Mouse (Mus musculus) neural tube, embryonic 15.5 days (tissue): Measurements from ENCODE around the gene Stub1. TPM values are rescaled to one million over a fixed set of nuclear protein-coding genes. Genes with fewer than 3 reads are reported as not detected.
"Not testable (repeated sequence)": the region's sequence is repeated elsewhere in the genome, so short reads cannot be mapped to it uniquely, and the experiment has no call there.

Experiments
- ATAC-seq: fragments of 200-750 bp; cut with Nextera tagmentation; 2 replicates; pipeline ENCODE4 v1.8.0; 2017; ENCODE audit warnings: mild to moderate bottlenecking, moderate TSS enrichment, moderate library complexity; ENCODE audit not compliant: low FRiP score
- H3K27ac ChIP-seq: fragments of 300-500 bp; sonication (generic); replicated peaks from 2 replicates; pipeline ENCODE4 v1.5.1; 2015; ENCODE audit warnings: mild to moderate bottlenecking, inconsistent platforms
- H3K27me3 ChIP-seq: fragments of 300-500 bp; sonication (generic); replicated peaks from 2 replicates; pipeline ENCODE4 v1.6.1; 2015; ENCODE audit warnings: inconsistent platforms
- H3K36me3 ChIP-seq: fragments of 300-500 bp; sonication (generic); 2 replicates; pipeline ENCODE4 v1.6.1; 2015; ENCODE audit warnings: inconsistent platforms
- H3K4me1 ChIP-seq: fragments of 300-500 bp; sonication (generic); 2 replicates; pipeline ENCODE4 v1.6.1; 2015; ENCODE audit warnings: inconsistent platforms
- H3K4me2 ChIP-seq: fragments of 300-500 bp; sonication (generic); 2 replicates; pipeline ENCODE4 v1.6.1; 2015; ENCODE audit warnings: inconsistent platforms, mild to moderate bottlenecking, moderate library complexity
- H3K4me3 ChIP-seq: fragments of 300-500 bp; sonication (generic); replicated peaks from 2 replicates; pipeline ENCODE4 v1.5.1; 2015; ENCODE audit warnings: mild to moderate bottlenecking, inconsistent platforms
- H3K9ac ChIP-seq: fragments of 300-500 bp; sonication (generic); replicated peaks from 2 replicates; pipeline ENCODE4 v1.6.1; 2015; ENCODE audit warnings: mild to moderate bottlenecking, inconsistent platforms
- H3K9me3 ChIP-seq: fragments of 300-500 bp; sonication (generic); replicated peaks from 2 replicates; pipeline ENCODE4 v1.6.1; 2016; ENCODE audit warnings: inconsistent platforms
- WGBS: fragments of 180-500 bp; shearing (Covaris S2); methylation state at CpG from one replicate; pipeline ENCODE4 v1.1.7; 2015; ENCODE audit warnings: mixed read lengths; 5-methylcytosine and 5-hydroxymethylcytosine counted together
- polyA plus RNA-seq: library from polyadenylated mRNA; unstranded; fragments of >200 nt; fragmentation: Nextera tagmentation; extraction: Ambion mirVana; gene quantifications from 2 replicates; pipeline ENCODE4 v1.2.1, GENCODE M21; 2015

The Stub1 gene
- polyA plus RNA-seq, 1 experiment from 2014 or later: 380 TPM

DNA sequence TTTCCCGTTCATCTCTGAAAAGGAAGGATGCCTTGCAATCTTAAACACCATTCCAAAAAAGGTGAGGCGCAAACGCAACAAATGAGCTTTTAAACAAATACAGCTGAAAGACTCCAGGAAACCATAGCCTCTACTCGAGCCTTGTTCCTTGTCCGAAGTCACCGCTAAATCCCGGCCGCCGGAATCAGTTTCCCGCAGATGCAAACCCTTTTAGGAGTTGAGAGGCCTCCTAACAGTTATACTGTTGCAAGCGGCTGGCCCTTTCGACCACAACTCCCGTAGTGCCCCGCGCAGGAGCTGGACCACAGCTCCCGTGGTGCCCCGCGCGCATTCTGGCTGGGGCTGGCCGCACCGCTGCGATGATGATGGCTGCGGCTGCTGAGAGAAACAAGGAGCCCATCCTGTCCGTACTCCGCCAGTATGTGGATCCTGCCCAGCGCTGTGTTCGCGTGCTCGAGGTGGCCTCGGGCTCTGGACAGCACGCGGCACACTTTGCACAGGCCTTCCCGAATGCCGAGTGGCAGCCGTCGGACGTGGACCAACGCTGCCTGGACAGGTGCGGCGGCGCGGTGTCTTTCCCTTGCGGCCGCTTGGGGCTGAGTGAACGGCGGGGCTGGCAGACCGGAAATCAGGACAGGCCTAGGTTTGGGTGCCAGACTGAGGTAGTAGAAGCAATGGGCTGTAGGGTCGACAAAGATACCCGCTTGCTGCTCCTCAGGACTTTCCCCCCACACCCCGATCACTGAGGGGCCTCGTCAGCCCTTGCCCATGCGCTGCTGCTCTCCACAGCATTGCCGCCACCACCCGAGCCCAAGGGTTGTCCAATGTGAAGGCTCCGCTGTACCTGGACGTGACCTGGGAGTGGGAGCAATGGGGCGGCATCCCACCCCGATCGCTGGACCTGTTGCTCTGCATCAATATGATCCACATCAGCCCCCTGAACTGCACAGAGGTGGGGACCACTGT, 42.2 kb upstream of the Stub1 start:
- Histone ChIP-seq H3K4me3 (peak overlapping the region; percentile 80), H3K4me2 (peak overlapping the region; percentile 75), H3K36me3 (peaks cover 18% of the 10 kb centered on the region), H3K9ac (peak overlapping the region; percentile 93), H3K9me3 (no peaks in the 10 kb centered on the region), H3K4me1 (peaks cover 42% of the 10 kb centered on the region), H3K27ac (peak overlapping the region; percentile 98), H3K27me3 (no peaks in the 10 kb centered on the region)
- ATAC-seq: peak; percentile 92
- under 1% methylated on average over 59 of the region's 59 CpGs for WGBS

- peaks cover 35% of the 10 kb centered on the region for H3K4me1 ChIP-seq
- ATAC-seq: peak; percentile 81
- peak within 1 kb of the TSS; percentile 75 for H3K4me2 ChIP-seq
- H3K36me3 ChIP-seq: peaks cover 18% of the 10 kb centered on the region
- H3K27me3 ChIP-seq: no peaks in the 10 kb centered on the region
- H3K9me3 ChIP-seq: no peaks in the 10 kb centered on the region
- H3K27ac ChIP-seq: peak within 1 kb of the TSS; percentile 98
- H3K9ac ChIP-seq: peak within 1 kb of the TSS; percentile 93
- under 1% methylated on average over 25 of the region's 25 CpGs for WGBS
- peak within 1 kb of the TSS; percentile 80 for H3K4me3 ChIP-seq
These were observed 41.5 kb upstream of the Stub1 start, which contains the start of gene Mettl26 for GRCm38 (mm10) chr17:25874721-25875170. TSS of gene Mettl26 (plus strand) at chr17:25875074.

- Histone ChIP-seq H3K4me2 (peak overlapping the region; percentile 75), H3K27me3 (no peaks in the 10 kb centered on the region), H3K9me3 (no peaks in the 10 kb centered on the region), H3K36me3 (peaks cover 17% of the 10 kb centered on the region), H3K9ac (peak overlapping the region; percentile 57), H3K4me1 (peaks cover 35% of the 10 kb centered on the region), H3K27ac (peak overlapping the region; percentile 98), H3K4me3 (peak overlapping the region; percentile 80)
- 5% methylated on average over 14 of the region's 14 CpGs for WGBS
- ATAC-seq: no peak
These were observed 41.0 kb upstream of the Stub1 start for GRCm38 (mm10) chr17:25874148-25874720.

DNA sequence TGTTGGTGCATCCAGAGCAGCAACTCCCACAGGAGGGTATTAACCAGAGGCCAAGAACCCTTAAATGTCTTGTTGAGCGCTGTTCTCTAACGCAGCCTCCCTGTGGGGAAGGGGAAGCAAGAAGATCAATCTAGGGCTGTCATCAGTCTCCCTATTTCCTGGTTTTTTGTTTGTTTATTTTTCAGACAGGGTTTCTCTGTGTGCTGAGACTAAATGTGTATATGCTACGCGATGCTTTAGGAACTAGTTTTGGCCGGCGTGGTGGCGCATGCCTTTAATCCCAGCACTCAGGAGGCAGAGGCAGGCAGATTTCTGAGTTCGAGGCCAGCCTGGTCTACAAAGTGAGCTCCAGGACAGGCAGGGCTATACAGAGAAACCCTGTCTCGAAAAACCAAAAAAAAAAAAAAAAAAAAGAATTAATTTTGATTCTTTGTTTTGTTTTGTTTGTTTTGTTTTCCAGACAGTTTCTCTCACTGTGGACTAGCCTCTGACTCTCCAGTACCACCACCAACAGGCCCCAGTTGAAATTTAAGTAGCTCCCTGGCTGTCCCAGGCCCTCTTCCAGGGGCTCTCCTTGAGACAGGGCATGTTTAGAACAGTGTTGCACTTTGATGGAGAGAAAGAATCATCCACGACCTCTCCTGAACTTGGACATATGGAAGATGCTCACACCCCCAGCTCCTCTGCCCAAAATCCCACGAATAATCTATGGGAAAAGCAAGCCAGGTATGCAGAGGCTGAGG, 40.4 kb upstream of the Stub1 start:
- ATAC-seq: no peak
- peak overlapping the region; percentile 80 for H3K4me3 ChIP-seq

DNA sequence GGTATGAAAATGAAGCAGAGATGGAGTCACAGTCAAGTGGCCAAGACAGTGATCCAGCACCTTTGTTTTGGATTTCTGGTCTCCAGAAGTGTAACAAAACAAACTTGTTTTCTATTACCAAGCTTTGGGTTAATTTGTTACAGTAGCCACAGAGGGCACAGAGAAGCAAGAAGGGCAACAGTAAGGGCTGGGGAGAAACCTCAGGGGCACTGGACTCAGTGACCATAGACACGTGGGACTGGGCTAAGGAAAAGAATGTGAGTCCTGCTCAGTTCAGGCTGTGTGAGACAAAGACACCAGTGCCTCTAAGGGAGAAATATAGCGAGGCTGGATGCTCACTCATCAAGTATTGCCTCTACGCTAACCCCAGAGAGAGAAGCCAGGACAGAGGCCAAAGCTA, 39.5 kb upstream of the Stub1 start:
- 79% methylated on average over 3 of the region's 3 CpGs for WGBS
- Histone ChIP-seq H3K9me3 (no peaks in the 10 kb centered on the region), H3K36me3 (peaks cover 2% of the 10 kb centered on the region), H3K27ac (no peak overlapping the region), H3K4me1 (peaks cover 41% of the 10 kb centered on the region), H3K9ac (no peak overlapping the region), H3K4me3 (no peak overlapping the region), H3K27me3 (no peaks in the 10 kb centered on the region), H3K4me2 (no peak overlapping the region)
- ATAC-seq: no peak

More for the DNA sequence above, 40.4 kb upstream of the Stub1 start:
- Histone ChIP-seq H3K4me1 (peaks cover 40% of the 10 kb centered on the region), H3K4me2 (peak overlapping the region; percentile 75), H3K27ac (peak overlapping the region; percentile 98), H3K27me3 (no peaks in the 10 kb centered on the region), H3K36me3 (peaks cover 11% of the 10 kb centered on the region), H3K9ac (peak overlapping the region; percentile 57), H3K9me3 (no peaks in the 10 kb centered on the region)
- WGBS: 78% methylated on average over 11 of the region's 11 CpGs

- not testable (repeated sequence) for ATAC-seq, H3K9ac ChIP-seq, H3K36me3 ChIP-seq, H3K4me3 ChIP-seq, H3K27ac ChIP-seq, H3K4me2 ChIP-seq, H3K27me3 ChIP-seq, H3K9me3 ChIP-seq
- peaks cover 35% of the 10 kb centered on the region for H3K4me1 ChIP-seq
These were observed 38.4 kb upstream of the Stub1 start for GRCm38 (mm10) chr17:25871566-25871965.

DNA sequence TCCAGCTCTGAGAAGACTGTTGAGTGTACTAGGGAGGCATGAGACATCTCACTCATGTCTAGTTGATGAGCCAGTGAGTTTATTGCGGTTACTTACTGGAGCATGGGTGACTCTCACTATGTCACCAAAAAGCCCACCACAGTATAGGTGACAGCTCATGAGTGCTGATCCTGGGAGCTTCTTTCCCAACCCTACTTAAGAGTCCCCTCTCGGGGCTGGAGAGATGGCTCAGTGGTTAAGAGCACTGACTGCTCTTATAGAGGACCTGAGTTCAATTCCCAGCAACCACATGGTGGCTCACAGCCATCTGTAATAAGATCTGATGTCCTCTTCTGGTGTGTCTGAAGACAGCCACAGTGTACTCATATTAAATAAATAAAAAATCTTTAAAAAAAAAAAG, 36.8 kb upstream of the Stub1 start:
- Histone ChIP-seq H3K9ac (no peak overlapping the region), H3K4me3 (no peak overlapping the region), H3K27ac (no peak overlapping the region), H3K4me2 (no peak overlapping the region), H3K9me3 (no peaks in the 10 kb centered on the region), H3K27me3 (no peaks in the 10 kb centered on the region), H3K4me1 (peaks cover 27% of the 10 kb centered on the region), H3K36me3 (no peaks in the 10 kb centered on the region)
- 88% methylated on average over 2 of the region's 2 CpGs for WGBS
- ATAC-seq: no peak

- H3K36me3 ChIP-seq: no peaks in the 10 kb centered on the region
- no peaks in the 10 kb centered on the region for H3K9me3 ChIP-seq
- no peaks in the 10 kb centered on the region for H3K27me3 ChIP-seq
- H3K4me3 ChIP-seq: no peak overlapping the region
- no peak for ATAC-seq
- H3K9ac ChIP-seq: no peak overlapping the region
- no peak overlapping the region for H3K27ac ChIP-seq
- 92% methylated on average over 8 of the region's 8 CpGs for WGBS
- H3K4me2 ChIP-seq: no peak overlapping the region
- H3K4me1 ChIP-seq: peaks cover 26% of the 10 kb centered on the region
These were observed 36.3 kb upstream of the Stub1 start for GRCm38 (mm10) chr17:25869498-25869897.

- Histone ChIP-seq H3K27ac (peak within 1 kb of the TSS; percentile 72), H3K4me3 (peak within 1 kb of the TSS; percentile 69), H3K27me3 (no peaks in the 10 kb centered on the region), H3K4me2 (peak within 1 kb of the TSS; percentile 90), H3K36me3 (peaks cover 3% of the 10 kb centered on the region; the same call in 1 of the 2 replicates), H3K4me1 (peaks cover 18% of the 10 kb centered on the region), H3K9me3 (no peaks in the 10 kb centered on the region), H3K9ac (peak within 1 kb of the TSS; percentile 73)
- ATAC-seq: peak; percentile 84
- WGBS: 0% methylated on average over 21 of the region's 24 CpGs
These were observed 35.5 kb upstream of the Stub1 start, which contains the start of gene Mcrip2 for GRCm38 (mm10) chr17:25868601-25869191. TSS of gene Mcrip2 (minus strand) at chr17:25868764.

DNA sequence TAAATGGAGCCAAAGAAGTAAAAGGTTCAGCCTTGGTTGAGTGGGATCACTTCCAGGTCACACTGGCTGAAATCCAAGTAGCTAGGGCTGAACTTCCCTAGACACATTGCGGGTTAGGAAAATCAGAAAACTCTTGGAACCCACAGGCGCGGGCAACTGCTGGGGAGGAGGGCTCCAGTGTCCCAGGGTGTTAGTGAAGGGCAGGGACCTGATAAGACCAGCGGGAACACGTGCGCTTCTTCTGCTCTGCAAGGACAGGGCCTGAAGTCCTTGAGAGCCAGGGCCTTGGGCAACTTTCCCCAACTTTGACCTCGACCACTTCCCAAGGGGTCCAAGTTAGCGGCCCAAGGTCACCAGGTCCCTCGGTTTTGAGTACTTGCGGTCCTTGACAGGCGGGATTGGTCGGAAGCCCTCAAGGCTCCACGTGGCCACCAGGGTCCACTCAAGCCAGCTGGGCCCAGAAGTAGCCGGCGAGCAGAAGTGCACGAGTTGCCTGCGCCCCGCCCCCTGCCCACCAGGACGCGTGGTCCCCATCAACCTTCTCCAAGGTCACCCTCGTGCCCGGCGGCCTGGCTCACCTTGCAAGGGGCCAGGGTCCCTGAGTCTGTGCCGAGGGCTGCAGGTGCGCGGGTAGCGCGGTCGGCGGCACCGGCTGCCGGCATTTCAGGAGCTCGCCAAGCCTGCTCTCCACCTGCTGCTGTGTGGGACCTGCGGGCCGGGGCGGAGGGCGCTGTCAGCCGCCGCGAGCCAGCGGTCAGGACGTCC, 34.8 kb upstream of the Stub1 start:
- Histone ChIP-seq H3K4me3 (peak overlapping the region; percentile 69), H3K36me3 (peaks cover 6% of the 10 kb centered on the region; the same call in 1 of the 2 replicates), H3K27ac (peak overlapping the region; percentile 72), H3K9me3 (no peaks in the 10 kb centered on the region), H3K4me2 (peak overlapping the region; percentile 90), H3K4me1 (peaks cover 15% of the 10 kb centered on the region), H3K9ac (peak overlapping the region; percentile 73), H3K27me3 (no peaks in the 10 kb centered on the region)
- peak; percentile 55 for ATAC-seq
- under 1% methylated on average over 39 of the region's 42 CpGs for WGBS
